Mouse (Mus musculus): ENCODE measurements at regions not wholly inside any gene's neighbourhood (a gene's known extent, or its start where the extent isn't known, plus 50 kb on each side); places are given as distances from the start of the nearest gene placed in this dataset.

GRCm38 (mm10) chr2:166439847-166440775, 273.5 kb downstream of the Prex1 start:
- H3K9me3 ChIP-seq (ENCODE audit: control insufficient read depth, low read length), result no peaks in the 10 kb centered on the region
- DNase-seq (ENCODE audit: low spot score) (no peak), ATAC-seq (replicated peaks; ENCODE audit: low FRiP score) (no peak)
- H3K4me1 ChIP-seq (replicated peaks; ENCODE audit: control insufficient read depth, insufficient read depth, low read length), result no peaks in the 10 kb centered on the region
- H3K27me3 ChIP-seq (ENCODE audit: control insufficient read depth, insufficient read depth, low read length), result no peaks in the 10 kb centered on the region
- no peak overlapping the region for H3K4me3 ChIP-seq (ENCODE audit: low read depth, low read length)
- H3K9ac ChIP-seq (ENCODE audit: low read length), result no peak overlapping the region
- H3K27ac ChIP-seq (ENCODE audit: low read depth, low read length), result no peak overlapping the region
- no peaks in the 10 kb centered on the region for H3K36me3 ChIP-seq (ENCODE audit: control insufficient read depth, insufficient read depth, low read length)
- WGBS, result 56% methylated on average over 13 of the region's 13 CpGs
- no peak overlapping the region for H3K4me2 ChIP-seq (ENCODE audit: low read depth, low read length, severe bottlenecking)

- no peaks in the 10 kb centered on the region for H3K27me3 ChIP-seq (ENCODE audit: control insufficient read depth, insufficient read depth, low read length)
- no peaks in the 10 kb centered on the region for H3K9me3 ChIP-seq (ENCODE audit: control insufficient read depth, low read length)
- no peak overlapping the region for H3K9ac ChIP-seq (ENCODE audit: low read length)
- no peak overlapping the region for H3K27ac ChIP-seq (ENCODE audit: low read depth, low read length)
- no peak overlapping the region for H3K4me2 ChIP-seq (ENCODE audit: low read depth, low read length, severe bottlenecking)
- H3K36me3 ChIP-seq (ENCODE audit: control insufficient read depth, insufficient read depth, low read length), result no peaks in the 10 kb centered on the region
- ATAC-seq (replicated peaks; ENCODE audit: low FRiP score) (no peak), DNase-seq (ENCODE audit: low spot score) (no peak)
- no peak overlapping the region for H3K4me3 ChIP-seq (ENCODE audit: low read depth, low read length)
- no peaks in the 10 kb centered on the region for H3K4me1 ChIP-seq (replicated peaks; ENCODE audit: control insufficient read depth, insufficient read depth, low read length)
- WGBS, result 83% methylated on average over 9 of the region's 9 CpGs
Measured at GRCm38 (mm10) chr2:166438207-166438606, 275.4 kb downstream of the Prex1 start.

- Histone ChIP-seq H3K4me2 (ENCODE audit: low read depth, low read length, severe bottlenecking) (no peak overlapping the region), H3K9me3 (ENCODE audit: control insufficient read depth, low read length) (no peaks in the 10 kb centered on the region), H3K27ac (ENCODE audit: low read depth, low read length) (no peak overlapping the region), H3K27me3 (ENCODE audit: control insufficient read depth, insufficient read depth, low read length) (no peaks in the 10 kb centered on the region), H3K36me3 (ENCODE audit: control insufficient read depth, insufficient read depth, low read length) (no peaks in the 10 kb centered on the region), H3K4me1 (replicated peaks; ENCODE audit: control insufficient read depth, insufficient read depth, low read length) (no peaks in the 10 kb centered on the region; the same call in 1 of the 2 replicates), H3K4me3 (ENCODE audit: low read depth, low read length) (no peak overlapping the region), H3K9ac (ENCODE audit: low read length) (no peak overlapping the region)
- 64% methylated on average over 8 of the region's 8 CpGs for WGBS
- ATAC-seq (replicated peaks; ENCODE audit: low FRiP score), result no peak
- DNase-seq (ENCODE audit: low spot score), result no peak
Measured at GRCm38 (mm10) chr2:166434554-166434953, 279.1 kb downstream of the Prex1 start.

GRCm38 (mm10) chr2:166433655-166434333, 278.3 kb upstream of the Sulf2 start:
- no peak overlapping the region for H3K27ac ChIP-seq (ENCODE audit: low read depth, low read length)
- ATAC-seq (replicated peaks; ENCODE audit: low FRiP score), result no peak
- no peak overlapping the region for H3K4me2 ChIP-seq (ENCODE audit: low read depth, low read length, severe bottlenecking)
- H3K9me3 ChIP-seq (ENCODE audit: control insufficient read depth, low read length), result no peaks in the 10 kb centered on the region
- 77% methylated on average over 15 of the region's 15 CpGs for WGBS
- H3K4me3 ChIP-seq (ENCODE audit: low read depth, low read length), result no peak overlapping the region
- no peak overlapping the region for H3K9ac ChIP-seq (ENCODE audit: low read length)
- no peaks in the 10 kb centered on the region for H3K36me3 ChIP-seq (ENCODE audit: control insufficient read depth, insufficient read depth, low read length)
- H3K4me1 ChIP-seq (replicated peaks; ENCODE audit: control insufficient read depth, insufficient read depth, low read length), result no peaks in the 10 kb centered on the region; the same call in 1 of the 2 replicates
- DNase-seq (ENCODE audit: low spot score), result no peak
- no peaks in the 10 kb centered on the region for H3K27me3 ChIP-seq (ENCODE audit: control insufficient read depth, insufficient read depth, low read length)

- DNase-seq (ENCODE audit: low spot score) (no peak), ATAC-seq (replicated peaks; ENCODE audit: low FRiP score) (no peak)
- no peaks in the 10 kb centered on the region for H3K9me3 ChIP-seq (ENCODE audit: control insufficient read depth, low read length)
- H3K27me3 ChIP-seq (ENCODE audit: control insufficient read depth, insufficient read depth, low read length), result no peaks in the 10 kb centered on the region
- H3K4me3 ChIP-seq (ENCODE audit: low read depth, low read length), result no peak overlapping the region
- no peak overlapping the region for H3K27ac ChIP-seq (ENCODE audit: low read depth, low read length)
- WGBS, result 81% methylated on average over 13 of the region's 13 CpGs
- H3K4me2 ChIP-seq (ENCODE audit: low read depth, low read length, severe bottlenecking), result no peak overlapping the region
- no peak overlapping the region for H3K9ac ChIP-seq (ENCODE audit: low read length)
- no peaks in the 10 kb centered on the region; the same call in 1 of the 2 replicates for H3K4me1 ChIP-seq (replicated peaks; ENCODE audit: control insufficient read depth, insufficient read depth, low read length)
- no peaks in the 10 kb centered on the region for H3K36me3 ChIP-seq (ENCODE audit: control insufficient read depth, insufficient read depth, low read length)
Measured at GRCm38 (mm10) chr2:166432948-166433654, 277.6 kb upstream of the Sulf2 start.

- DNase-seq (ENCODE audit: low spot score), result no peak
- Histone ChIP-seq H3K4me2 (ENCODE audit: low read depth, low read length, severe bottlenecking) (no peak overlapping the region), H3K4me3 (ENCODE audit: low read depth, low read length) (no peak overlapping the region), H3K27ac (ENCODE audit: low read depth, low read length) (no peak overlapping the region), H3K4me1 (replicated peaks; ENCODE audit: control insufficient read depth, insufficient read depth, low read length) (no peaks in the 10 kb centered on the region; the same call in 1 of the 2 replicates), H3K9me3 (ENCODE audit: control insufficient read depth, low read length) (no peaks in the 10 kb centered on the region), H3K27me3 (ENCODE audit: control insufficient read depth, insufficient read depth, low read length) (no peaks in the 10 kb centered on the region), H3K9ac (ENCODE audit: low read length) (no peak overlapping the region), H3K36me3 (ENCODE audit: control insufficient read depth, insufficient read depth, low read length) (no peaks in the 10 kb centered on the region)
- WGBS, result 77% methylated on average over 8 of the region's 8 CpGs
- no peak for ATAC-seq (replicated peaks; ENCODE audit: low FRiP score)
Measured at GRCm38 (mm10) chr2:166432531-166432930, 277.1 kb upstream of the Sulf2 start.

GRCm38 (mm10) chr2:166429918-166430317, 274.5 kb upstream of the Sulf2 start:
- ATAC-seq (replicated peaks; ENCODE audit: low FRiP score), result no peak
- Histone ChIP-seq H3K4me2 (ENCODE audit: low read depth, low read length, severe bottlenecking) (no peak overlapping the region), H3K4me1 (replicated peaks; ENCODE audit: control insufficient read depth, insufficient read depth, low read length) (no peaks in the 10 kb centered on the region; the same call in 1 of the 2 replicates), H3K9me3 (ENCODE audit: control insufficient read depth, low read length) (no peaks in the 10 kb centered on the region), H3K27me3 (ENCODE audit: control insufficient read depth, insufficient read depth, low read length) (peaks cover 5% of the 10 kb centered on the region), H3K9ac (ENCODE audit: low read length) (no peak overlapping the region), H3K27ac (ENCODE audit: low read depth, low read length) (no peak overlapping the region), H3K4me3 (ENCODE audit: low read depth, low read length) (no peak overlapping the region), H3K36me3 (ENCODE audit: control insufficient read depth, insufficient read depth, low read length) (no peaks in the 10 kb centered on the region)
- 78% methylated on average over 5 of the region's 5 CpGs for whole genome bisulfite sequencing
- DNase-seq (ENCODE audit: low spot score), result no peak

- no peak overlapping the region for H3K4me2 ChIP-seq (ENCODE audit: low read depth, low read length, severe bottlenecking)
- H3K27me3 ChIP-seq (ENCODE audit: control insufficient read depth, insufficient read depth, low read length), result peaks cover 7% of the 10 kb centered on the region
- no peak for ATAC-seq (replicated peaks; ENCODE audit: low FRiP score)
- H3K4me1 ChIP-seq (replicated peaks; ENCODE audit: control insufficient read depth, insufficient read depth, low read length), result no peaks in the 10 kb centered on the region; the same call in 1 of the 2 replicates
- 87% methylated on average over 12 of the region's 12 CpGs for WGBS
- no peak overlapping the region for H3K9ac ChIP-seq (ENCODE audit: low read length)
- no peaks in the 10 kb centered on the region for H3K36me3 ChIP-seq (ENCODE audit: control insufficient read depth, insufficient read depth, low read length)
- DNase-seq (ENCODE audit: low spot score), result no peak
- H3K27ac ChIP-seq (ENCODE audit: low read depth, low read length), result no peak overlapping the region
- no peaks in the 10 kb centered on the region for H3K9me3 ChIP-seq (ENCODE audit: control insufficient read depth, low read length)
- no peak overlapping the region for H3K4me3 ChIP-seq (ENCODE audit: low read depth, low read length)
Measured at GRCm38 (mm10) chr2:166429494-166429893, 274.0 kb upstream of the Sulf2 start.
